Mouse (Mus musculus): ENCODE data around the gene 9130230L23Rik. TPM values are rescaled to one million over a fixed set of nuclear protein-coding genes. Genes with fewer than 3 reads are reported as not detected.

Gene 9130230L23Rik
- 0.15 TPM in 1 of 2 replicates, not detected in the other for polyA plus RNA-seq (2015; fragmentation: Nextera tagmentation; extraction: Ambion mirVana)

GRCm38 (mm10) chr5:66004134-66004925 is at the start of gene 9130230L23Rik:
Gene 9130230L23Rik (minus strand): TSS chr5:66004285.
- Histone ChIP-seq H3K36me3 (no peaks in the 10 kb centered on the region), H3K4me2 (replicated peaks) (no peak within 1 kb of the TSS), H3K27ac (replicated peaks) (no peak within 1 kb of the TSS), H3K9ac (replicated peaks) (no peak within 1 kb of the TSS), H3K9me3 (no peaks in the 10 kb centered on the region), H3K4me1 (no peaks in the 10 kb centered on the region), H3K4me3 (no peak within 1 kb of the TSS), H3K27me3 (no peaks in the 10 kb centered on the region)
- no peak for ATAC-seq (replicated peaks)
- 75% methylated on average over 14 of the region's 14 CpGs for WGBS

- Histone ChIP-seq H3K9me3 (no peaks in the 10 kb centered on the region), H3K27ac (replicated peaks) (no peak overlapping the region), H3K36me3 (no peaks in the 10 kb centered on the region), H3K9ac (replicated peaks) (no peak overlapping the region), H3K4me3 (no peak overlapping the region), H3K27me3 (no peaks in the 10 kb centered on the region), H3K4me1 (peaks cover 10% of the 10 kb centered on the region; the same call in 1 of the 2 replicates), H3K4me2 (replicated peaks) (no peak overlapping the region)
- no peak for ATAC-seq (replicated peaks)
- WGBS: 93% methylated on average over 20 of the region's 20 CpGs
Measured at GRCm38 (mm10) chr5:66052777-66053548, 48.9 kb upstream of the 9130230L23Rik start.

- Histone ChIP-seq H3K4me3 (no peak overlapping the region), H3K27ac (replicated peaks) (no peak overlapping the region), H3K4me2 (replicated peaks) (no peak overlapping the region), H3K4me1 (peaks cover 10% of the 10 kb centered on the region; the same call in 1 of the 2 replicates), H3K9me3 (no peaks in the 10 kb centered on the region), H3K9ac (replicated peaks) (no peak overlapping the region), H3K36me3 (no peaks in the 10 kb centered on the region), H3K27me3 (no peaks in the 10 kb centered on the region)
- 31% methylated on average over 5 of the region's 5 CpGs for whole genome bisulfite sequencing
- no peak for ATAC-seq (replicated peaks)
Measured at GRCm38 (mm10) chr5:66050841-66051240, 46.8 kb upstream of the 9130230L23Rik start.

GRCm38 (mm10) chr5:66046356-66046755 is 42.3 kb upstream of the 9130230L23Rik start:
- no peaks in the 10 kb centered on the region for H3K9me3 ChIP-seq
- WGBS: 93% methylated on average over 3 of the region's 3 CpGs
- no peak overlapping the region for H3K9ac ChIP-seq (replicated peaks)
- H3K27me3 ChIP-seq: no peaks in the 10 kb centered on the region
- no peak overlapping the region for H3K4me3 ChIP-seq
- ATAC-seq (replicated peaks): no peak
- H3K4me1 ChIP-seq: 0 out of 2 replicates have a peak, but pooled peaks cover 7% of the 10 kb centered on the region
- H3K27ac ChIP-seq (replicated peaks): no peak overlapping the region
- no peaks in the 10 kb centered on the region for H3K36me3 ChIP-seq
- H3K4me2 ChIP-seq (replicated peaks): no peak overlapping the region

GRCm38 (mm10) chr5:66043897-66044296 is 39.8 kb upstream of the 9130230L23Rik start:
- 90% methylated on average over 3 of the region's 3 CpGs for WGBS
- no peaks in the 10 kb centered on the region for H3K27me3 ChIP-seq
- H3K9ac ChIP-seq (replicated peaks): no peak overlapping the region
- H3K27ac ChIP-seq (replicated peaks): no peak overlapping the region
- H3K4me2 ChIP-seq (replicated peaks): no peak overlapping the region
- H3K36me3 ChIP-seq: no peaks in the 10 kb centered on the region
- H3K4me1 ChIP-seq: no peaks in the 10 kb centered on the region
- H3K4me3 ChIP-seq: no peak overlapping the region
- H3K9me3 ChIP-seq: no peaks in the 10 kb centered on the region
- ATAC-seq (replicated peaks): no peak

- Histone ChIP-seq H3K9me3 (no peaks in the 10 kb centered on the region), H3K4me3 (no peak overlapping the region), H3K27me3 (no peaks in the 10 kb centered on the region), H3K36me3 (no peaks in the 10 kb centered on the region), H3K4me2 (replicated peaks) (no peak overlapping the region), H3K27ac (replicated peaks) (no peak overlapping the region), H3K9ac (replicated peaks) (no peak overlapping the region), H3K4me1 (no peaks in the 10 kb centered on the region)
- 51% methylated on average over 10 of the region's 10 CpGs for WGBS
- no peak for ATAC-seq (replicated peaks)
Measured at GRCm38 (mm10) chr5:66042651-66043340, 38.7 kb upstream of the 9130230L23Rik start.

GRCm38 (mm10) chr5:66040744-66041279 is 36.7 kb upstream of the 9130230L23Rik start:
- no peaks in the 10 kb centered on the region for H3K27me3 ChIP-seq
- no peak overlapping the region for H3K27ac ChIP-seq (replicated peaks)
- H3K4me2 ChIP-seq (replicated peaks): no peak overlapping the region
- no peak for ATAC-seq (replicated peaks)
- no peak overlapping the region for H3K9ac ChIP-seq (replicated peaks)
- H3K4me3 ChIP-seq: no peak overlapping the region
- 92% methylated on average over 7 of the region's 7 CpGs for WGBS
- H3K4me1 ChIP-seq: peaks cover 12% of the 10 kb centered on the region
- no peaks in the 10 kb centered on the region for H3K9me3 ChIP-seq
- H3K36me3 ChIP-seq: no peaks in the 10 kb centered on the region

- Histone ChIP-seq H3K36me3 (no peaks in the 10 kb centered on the region), H3K27me3 (no peaks in the 10 kb centered on the region), H3K27ac (replicated peaks) (no peak overlapping the region), H3K4me2 (replicated peaks) (no peak overlapping the region), H3K9me3 (no peaks in the 10 kb centered on the region), H3K4me3 (no peak overlapping the region), H3K9ac (replicated peaks) (no peak overlapping the region), H3K4me1 (peaks cover 12% of the 10 kb centered on the region)
- ATAC-seq (replicated peaks): no peak
- WGBS: 75% methylated on average over 2 of the region's 2 CpGs
Measured at GRCm38 (mm10) chr5:66039813-66040212, 35.7 kb upstream of the 9130230L23Rik start.

GRCm38 (mm10) chr5:66037066-66037465 is 33.0 kb upstream of the 9130230L23Rik start:
- Histone ChIP-seq H3K27me3 (no peaks in the 10 kb centered on the region), H3K4me3 (no peak overlapping the region), H3K4me2 (replicated peaks) (no peak overlapping the region), H3K4me1 (peaks cover 16% of the 10 kb centered on the region), H3K27ac (replicated peaks) (no peak overlapping the region), H3K36me3 (no peaks in the 10 kb centered on the region), H3K9ac (replicated peaks) (no peak overlapping the region), H3K9me3 (no peaks in the 10 kb centered on the region)
- ATAC-seq (replicated peaks): peak; percentile 35; the same call in 1 of the 2 replicates
- WGBS: 46% methylated on average over 6 of the region's 6 CpGs

GRCm38 (mm10) chr5:66036440-66037054 is 32.5 kb upstream of the 9130230L23Rik start:
- H3K9ac ChIP-seq (replicated peaks): no peak overlapping the region
- 23% methylated on average over 7 of the region's 7 CpGs for WGBS
- no peak overlapping the region for H3K4me2 ChIP-seq (replicated peaks)
- H3K9me3 ChIP-seq: no peaks in the 10 kb centered on the region
- no peaks in the 10 kb centered on the region for H3K36me3 ChIP-seq
- peak; percentile 48; the same call in 1 of the 2 replicates for ATAC-seq (replicated peaks)
- H3K4me3 ChIP-seq: no peak overlapping the region
- no peaks in the 10 kb centered on the region for H3K27me3 ChIP-seq
- peaks cover 16% of the 10 kb centered on the region for H3K4me1 ChIP-seq
- H3K27ac ChIP-seq (replicated peaks): no peak overlapping the region

- Histone ChIP-seq H3K27me3 (no peaks in the 10 kb centered on the region), H3K9me3 (no peaks in the 10 kb centered on the region), H3K4me3 (no peak overlapping the region), H3K36me3 (no peaks in the 10 kb centered on the region), H3K4me1 (peaks cover 16% of the 10 kb centered on the region), H3K9ac (replicated peaks) (no peak overlapping the region), H3K4me2 (replicated peaks) (no peak overlapping the region), H3K27ac (replicated peaks) (no peak overlapping the region)
- ATAC-seq (replicated peaks): no peak
- 61% methylated on average over 14 of the region's 14 CpGs for WGBS
Measured at GRCm38 (mm10) chr5:66034375-66035195, 30.5 kb upstream of the 9130230L23Rik start.
